Mouse (Mus musculus): ENCODE results near the gene Marveld1.

DNA sequence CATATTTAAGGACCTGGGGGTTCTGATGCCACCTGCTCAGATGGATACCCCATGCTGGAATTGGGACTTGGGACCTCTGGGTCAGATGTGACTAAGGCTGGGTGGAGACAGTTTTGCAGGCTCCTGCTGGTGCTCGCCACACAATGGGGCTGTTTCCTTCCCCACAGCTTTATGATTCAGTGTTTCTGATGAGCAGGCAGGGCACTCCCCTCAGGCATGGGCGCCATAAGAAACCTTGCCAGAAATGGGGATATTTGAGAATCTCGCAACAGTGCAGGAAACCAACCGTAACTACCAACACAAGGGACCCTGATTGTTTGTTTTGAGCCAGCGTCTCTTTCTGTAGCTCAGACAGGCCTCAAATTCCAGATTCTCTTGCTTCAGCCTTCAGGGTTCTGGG lies 16.1 kb upstream of the Marveld1 start:
- no peak for TF ChIP-seq CTCF (IDR thresholded peaks at IDR 0.05 in 2 of 3, conservative IDR thresholded peaks at IDR 0.05 in 1 of 3; ENCODE audit: control insufficient read depth in 1 of 3, insufficient read depth in 1 of 3, low read depth in 2 of 3, low read length in 3 of 3, poor library complexity in 1 of 3, severe bottlenecking in 1 of 3)
- TF ChIP-seq RCOR1 (IDR thresholded peaks at IDR 0.05; ENCODE audit: low read depth, low read length) = no peak
- TF ChIP-seq ELF1 (IDR thresholded peaks at IDR 0.05; ENCODE audit: low read depth, low read length) = no peak
- TF ChIP-seq E2F4 (IDR thresholded peaks at IDR 0.05; ENCODE audit: borderline replicate concordance, low read depth, low read length) = no peak
- no peak for TF ChIP-seq POLR2A (IDR thresholded peaks at IDR 0.05; ENCODE audit: control insufficient read depth in 1 of 2, insufficient read depth in 1 of 2, low read depth in 1 of 2, low read length in 2 of 2, poor library complexity in 1 of 2)
- no peak; the same call in 1 of the 2 replicates for TF ChIP-seq SIN3A (IDR thresholded peaks at IDR 0.05; ENCODE audit: low read length)
- no peak for TF ChIP-seq RAD21 (IDR thresholded peaks at IDR 0.05; ENCODE audit: low read depth, low read length)

Data from MEL (cell line).